Mouse (Mus musculus): Measurements from ENCODE around the gene Ccdc18. TPM values are rescaled to one million over a fixed set of nuclear protein-coding genes. Genes with fewer than 3 reads are reported as not detected.
"Not testable (repeated sequence)": the region's sequence is repeated elsewhere in the genome, so short reads cannot be mapped to it uniquely, and the experiment has no call there.

Ccdc18 gene
- polyA plus RNA-seq, 1 experiment from 2014 or later: 2.4 TPM

GRCm38 (mm10) chr5:108226159-108226558 is 93.5 kb downstream of the Ccdc18 start:
- Histone ChIP-seq H3K9ac (no peak overlapping the region), H3K27me3 (ENCODE audit: control insufficient read depth, insufficient read depth, low read length) (no peaks in the 10 kb centered on the region), H3K27ac (no peak overlapping the region), H3K9me3 (ENCODE audit: control insufficient read depth, low read length) (no peaks in the 10 kb centered on the region), H3K36me3 (replicated peaks; ENCODE audit: control insufficient read depth, insufficient read depth) (no peaks in the 10 kb centered on the region), H3K4me2 (replicated peaks) (no peak overlapping the region), H3K4me3 (replicated peaks; ENCODE audit: low read length) (no peak overlapping the region), H3K4me1 (replicated peaks; ENCODE audit: control insufficient read depth, insufficient read depth, low read length) (no peaks in the 10 kb centered on the region)
- ATAC-seq (ENCODE audit: low FRiP score) (no peak), DNase-seq (ENCODE audit: low spot score) (no peak)

- no peaks in the 10 kb centered on the region for H3K4me1 ChIP-seq (replicated peaks; ENCODE audit: control insufficient read depth, insufficient read depth, low read length)
- H3K9ac ChIP-seq: no peak overlapping the region
- H3K36me3 ChIP-seq (replicated peaks; ENCODE audit: control insufficient read depth, insufficient read depth): no peaks in the 10 kb centered on the region
- no peaks in the 10 kb centered on the region for H3K9me3 ChIP-seq (ENCODE audit: control insufficient read depth, low read length)
- WGBS: 78% methylated on average over 3 of the region's 3 CpGs
- H3K27ac ChIP-seq: no peak overlapping the region
- H3K4me2 ChIP-seq (replicated peaks): no peak overlapping the region
- ATAC-seq (ENCODE audit: low FRiP score): no peak
- no peak overlapping the region for H3K4me3 ChIP-seq (replicated peaks; ENCODE audit: low read length)
- DNase-seq (ENCODE audit: low spot score): no peak
- H3K27me3 ChIP-seq (ENCODE audit: control insufficient read depth, insufficient read depth, low read length): no peaks in the 10 kb centered on the region
These were observed 113.7 kb downstream of the Ccdc18 start for GRCm38 (mm10) chr5:108246314-108246765.

GRCm38 (mm10) chr5:108250033-108250432 is 117.4 kb downstream of the Ccdc18 start:
- Histone ChIP-seq H3K9me3 (ENCODE audit: control insufficient read depth, low read length) (no peaks in the 10 kb centered on the region), H3K4me1 (replicated peaks; ENCODE audit: control insufficient read depth, insufficient read depth, low read length) (no peaks in the 10 kb centered on the region), H3K27ac (no peak overlapping the region), H3K27me3 (ENCODE audit: control insufficient read depth, insufficient read depth, low read length) (no peaks in the 10 kb centered on the region), H3K36me3 (replicated peaks; ENCODE audit: control insufficient read depth, insufficient read depth) (no peaks in the 10 kb centered on the region), H3K4me2 (replicated peaks) (no peak overlapping the region), H3K9ac (no peak overlapping the region), H3K4me3 (replicated peaks; ENCODE audit: low read length) (no peak overlapping the region)
- DNase-seq (ENCODE audit: low spot score): no peak
- 63% methylated on average over 2 of the region's 2 CpGs for WGBS
- no peak for ATAC-seq (ENCODE audit: low FRiP score)

- H3K4me2 ChIP-seq (replicated peaks): no peak overlapping the region
- no peak for DNase-seq (ENCODE audit: low spot score)
- 88% methylated on average over 5 of the region's 5 CpGs for WGBS
- H3K9ac ChIP-seq: no peak overlapping the region
- H3K4me1 ChIP-seq (replicated peaks; ENCODE audit: control insufficient read depth, insufficient read depth, low read length): no peaks in the 10 kb centered on the region
- H3K27ac ChIP-seq: no peak overlapping the region
- H3K27me3 ChIP-seq (ENCODE audit: control insufficient read depth, insufficient read depth, low read length): no peaks in the 10 kb centered on the region
- no peak overlapping the region for H3K4me3 ChIP-seq (replicated peaks; ENCODE audit: low read length)
- no peak for ATAC-seq (ENCODE audit: low FRiP score)
- no peaks in the 10 kb centered on the region for H3K36me3 ChIP-seq (replicated peaks; ENCODE audit: control insufficient read depth, insufficient read depth)
- no peaks in the 10 kb centered on the region for H3K9me3 ChIP-seq (ENCODE audit: control insufficient read depth, low read length)
These were observed 122.6 kb downstream of the Ccdc18 start for GRCm38 (mm10) chr5:108255259-108255658.

GRCm38 (mm10) chr5:108262722-108263121 is 130.0 kb downstream of the Ccdc18 start:
- DNase-seq (ENCODE audit: low spot score) (no peak), ATAC-seq (ENCODE audit: low FRiP score) (no peak; the same call in 1 of the 2 replicates)
- 46% methylated on average over 4 of the region's 4 CpGs for WGBS
- Histone ChIP-seq H3K36me3 (replicated peaks; ENCODE audit: control insufficient read depth, insufficient read depth) (no peaks in the 10 kb centered on the region), H3K4me3 (replicated peaks; ENCODE audit: low read length) (no peak overlapping the region), H3K9me3 (ENCODE audit: control insufficient read depth, low read length) (no peaks in the 10 kb centered on the region), H3K9ac (no peak overlapping the region), H3K4me2 (replicated peaks) (no peak overlapping the region), H3K4me1 (replicated peaks; ENCODE audit: control insufficient read depth, insufficient read depth, low read length) (peaks cover under 1% of the 10 kb centered on the region), H3K27ac (no peak overlapping the region), H3K27me3 (ENCODE audit: control insufficient read depth, insufficient read depth, low read length) (no peaks in the 10 kb centered on the region)

- not testable (repeated sequence) for DNase-seq (ENCODE audit: low spot score); ATAC-seq (ENCODE audit: low FRiP score); H3K4me2 ChIP-seq (replicated peaks); H3K27me3 ChIP-seq (ENCODE audit: control insufficient read depth, insufficient read depth, low read length); H3K4me1 ChIP-seq (replicated peaks; ENCODE audit: control insufficient read depth, insufficient read depth, low read length); H3K4me3 ChIP-seq (replicated peaks; ENCODE audit: low read length); H3K27ac ChIP-seq; H3K36me3 ChIP-seq (replicated peaks; ENCODE audit: control insufficient read depth, insufficient read depth); H3K9me3 ChIP-seq (ENCODE audit: control insufficient read depth, low read length); H3K9ac ChIP-seq
- 94% methylated on average over 1 of the region's 1 CpGs for WGBS
These were observed 131.1 kb downstream of the Ccdc18 start for GRCm38 (mm10) chr5:108263785-108264184.

- no peak overlapping the region for H3K9ac ChIP-seq
- H3K4me3 ChIP-seq (replicated peaks; ENCODE audit: low read length): no peak overlapping the region
- no peak for ATAC-seq (ENCODE audit: low FRiP score)
- H3K27me3 ChIP-seq (ENCODE audit: control insufficient read depth, insufficient read depth, low read length): no peaks in the 10 kb centered on the region
- H3K4me2 ChIP-seq (replicated peaks): no peak overlapping the region
- no peaks in the 10 kb centered on the region for H3K9me3 ChIP-seq (ENCODE audit: control insufficient read depth, low read length)
- DNase-seq (ENCODE audit: low spot score): no peak
- no peak overlapping the region for H3K27ac ChIP-seq
- H3K4me1 ChIP-seq (replicated peaks; ENCODE audit: control insufficient read depth, insufficient read depth, low read length): peaks cover 26% of the 10 kb centered on the region
- no peaks in the 10 kb centered on the region for H3K36me3 ChIP-seq (replicated peaks; ENCODE audit: control insufficient read depth, insufficient read depth)
These were observed 134.3 kb downstream of the Ccdc18 start for GRCm38 (mm10) chr5:108266990-108267389.

GRCm38 (mm10) chr5:108268127-108269062 is 135.7 kb downstream of the Ccdc18 start, which contains the start of gene Dr1:
TSS of gene Dr1 (plus strand) at chr5:108268897.
- DNase-seq (ENCODE audit: low spot score): peak; percentile 91
- H3K9me3 ChIP-seq (ENCODE audit: control insufficient read depth, low read length): no peaks in the 10 kb centered on the region
- peak; percentile 98 for ATAC-seq (ENCODE audit: low FRiP score)
- H3K4me1 ChIP-seq (replicated peaks; ENCODE audit: control insufficient read depth, insufficient read depth, low read length): peaks cover 36% of the 10 kb centered on the region
- H3K9ac ChIP-seq: peak within 1 kb of the TSS; percentile 93
- peak within 1 kb of the TSS; percentile 92 for H3K27ac ChIP-seq
- no peaks in the 10 kb centered on the region for H3K27me3 ChIP-seq (ENCODE audit: control insufficient read depth, insufficient read depth, low read length)
- 3% methylated on average over 54 of the region's 55 CpGs for WGBS
- no peaks in the 10 kb centered on the region; the same call in 1 of the 2 replicates for H3K36me3 ChIP-seq (replicated peaks; ENCODE audit: control insufficient read depth, insufficient read depth)
- H3K4me3 ChIP-seq (replicated peaks; ENCODE audit: low read length): peak within 1 kb of the TSS; percentile 91
- H3K4me2 ChIP-seq (replicated peaks): peak within 1 kb of the TSS; percentile 88

GRCm38 (mm10) chr5:108269063-108269810 is 136.6 kb downstream of the Ccdc18 start:
- under 1% methylated on average over 44 of the region's 44 CpGs for WGBS
- peak overlapping the region; percentile 93 for H3K9ac ChIP-seq
- no peak for DNase-seq (ENCODE audit: low spot score)

More at GRCm38 (mm10) chr5:108269063-108269810, 136.6 kb downstream of the Ccdc18 start:
- H3K36me3 ChIP-seq (replicated peaks; ENCODE audit: control insufficient read depth, insufficient read depth): no peaks in the 10 kb centered on the region; the same call in 1 of the 2 replicates
- no peaks in the 10 kb centered on the region for H3K27me3 ChIP-seq (ENCODE audit: control insufficient read depth, insufficient read depth, low read length)
- peak overlapping the region; percentile 92 for H3K27ac ChIP-seq
- ATAC-seq (ENCODE audit: low FRiP score): peak; percentile 69
- H3K4me3 ChIP-seq (replicated peaks; ENCODE audit: low read length): peak overlapping the region; percentile 91
- peak overlapping the region; percentile 88 for H3K4me2 ChIP-seq (replicated peaks)
- no peaks in the 10 kb centered on the region for H3K9me3 ChIP-seq (ENCODE audit: control insufficient read depth, low read length)
- H3K4me1 ChIP-seq (replicated peaks; ENCODE audit: control insufficient read depth, insufficient read depth, low read length): peaks cover 36% of the 10 kb centered on the region

Measured in hindbrain, embryonic 14.5 days (tissue).